Mouse (Mus musculus): ENCODE results near the gene Snai3. TPM values are rescaled to one million over a fixed set of nuclear protein-coding genes. Genes with fewer than 3 reads are reported as not detected.
A peak's percentile ranks its signal among the peaks of the same experiment; 100 is the strongest.

The Snai3 gene
- polyA plus RNA-seq, 3 experiments from 2014 or later, result 2.6 to 13.9 (median 3.9) TPM

- no peak for ATAC-seq
These were observed 1.2 kb downstream of the Snai3 start for GRCm38 (mm10) chr8:122459218-122459900.

GRCm38 (mm10) chr8:122457171-122457570 lies 3.4 kb downstream of the Snai3 start:
- no peak for ATAC-seq

GRCm38 (mm10) chr8:122454409-122454808 lies 6.1 kb downstream of the Snai3 start:
- ATAC-seq, result no peak

GRCm38 (mm10) chr8:122452154-122452553 lies 8.4 kb downstream of the Snai3 start:
- no peak for ATAC-seq

- no peak for ATAC-seq
These were observed 9.3 kb downstream of the Snai3 start for GRCm38 (mm10) chr8:122451161-122451703.

- no peak for ATAC-seq
These were observed 15.3 kb downstream of the Snai3 start for GRCm38 (mm10) chr8:122445203-122445602.

- peak; percentile 36 for ATAC-seq
These were observed 16.3 kb downstream of the Snai3 start for GRCm38 (mm10) chr8:122444058-122444748.

GRCm38 (mm10) chr8:122443262-122444006 lies 17.1 kb downstream of the Snai3 start, which contains the start of gene Mvd:
Gene Mvd (minus strand): TSS chr8:122443422.
- peak; percentile 98 for ATAC-seq

- no peak for ATAC-seq
These were observed 17.8 kb downstream of the Snai3 start for GRCm38 (mm10) chr8:122442781-122443180.

- no peak for ATAC-seq
These were observed 18.2 kb downstream of the Snai3 start for GRCm38 (mm10) chr8:122442356-122442755.

- no peak for ATAC-seq
These were observed 19.2 kb downstream of the Snai3 start for GRCm38 (mm10) chr8:122441326-122441725.

GRCm38 (mm10) chr8:122439336-122439735 lies 21.2 kb downstream of the Snai3 start:
- no peak for ATAC-seq

- peak; percentile 69 for ATAC-seq
These were observed 22.7 kb downstream of the Snai3 start for GRCm38 (mm10) chr8:122437708-122438331.

GRCm38 (mm10) chr8:122436586-122437125 lies 23.9 kb downstream of the Snai3 start:
- ATAC-seq, result no peak

- peak; percentile 8 for ATAC-seq
These were observed 24.4 kb downstream of the Snai3 start for GRCm38 (mm10) chr8:122436146-122436545.

- ATAC-seq, result no peak
These were observed 25.2 kb downstream of the Snai3 start for GRCm38 (mm10) chr8:122435375-122435774.

GRCm38 (mm10) chr8:122433269-122433905 lies 27.1 kb downstream of the Snai3 start:
- no peak for ATAC-seq

- ATAC-seq, result peak; percentile 81
These were observed 27.9 kb downstream of the Snai3 start, which contains the start of gene Cyba for GRCm38 (mm10) chr8:122432443-122433268. Gene Cyba (minus strand): TSS chr8:122432930.

- no peak for ATAC-seq
These were observed 28.7 kb downstream of the Snai3 start for GRCm38 (mm10) chr8:122431694-122432442.

- ATAC-seq, result no peak
These were observed 29.9 kb downstream of the Snai3 start for GRCm38 (mm10) chr8:122430646-122431045.

Data from inflammation-experienced regulatory T-cells, adult 6 months (primary cell).